Mouse (Mus musculus): ENCODE measurements around the gene Slc25a43. TPM values are rescaled to one million over a fixed set of nuclear protein-coding genes. Genes with fewer than 3 reads are reported as not detected.

Slc25a43 gene
- polyA plus RNA-seq, 1 experiment from 2014 or later, result 3.4 TPM

DNA sequence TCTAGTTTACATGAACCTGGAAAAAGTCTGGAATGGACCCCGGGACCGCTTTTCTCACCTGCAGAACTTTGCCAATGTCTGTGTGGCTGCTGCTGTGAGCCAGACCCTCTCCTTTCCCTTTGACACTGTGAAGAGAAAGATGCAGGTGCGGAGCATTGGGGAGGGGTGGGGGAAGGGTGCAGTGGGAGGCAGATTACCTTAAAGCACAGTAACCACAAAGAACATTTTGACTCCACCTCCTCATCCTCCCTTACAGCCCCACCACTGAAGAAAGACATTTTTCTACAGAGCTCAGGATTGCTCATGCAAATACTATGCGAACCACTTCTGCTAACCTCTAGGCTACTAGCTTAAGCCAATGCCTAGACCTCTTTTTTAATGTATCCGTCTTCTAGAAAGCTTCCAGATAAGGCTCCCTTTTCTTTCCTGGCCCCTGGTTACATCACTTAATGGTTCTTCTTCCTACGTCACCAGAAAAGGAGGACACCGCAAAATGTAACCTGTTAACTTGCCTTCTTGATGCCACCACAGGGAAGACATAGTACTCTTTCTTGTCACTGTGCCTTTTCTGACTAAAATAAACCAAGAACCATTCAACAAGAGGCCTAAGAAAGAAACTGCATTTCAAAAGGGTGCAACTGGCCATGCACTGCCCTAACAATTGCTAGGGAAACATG lies 14.5 kb downstream of the Slc25a43 start:
- Histone ChIP-seq H3K9ac (no peak overlapping the region), H3K27ac (no peak overlapping the region), H3K4me3 (replicated peaks) (no peak overlapping the region), H3K36me3 (no peaks in the 10 kb centered on the region), H3K27me3 (no peaks in the 10 kb centered on the region), H3K4me1 (no peaks in the 10 kb centered on the region), H3K9me3 (replicated peaks) (no peaks in the 10 kb centered on the region), H3K4me2 (no peak overlapping the region)
- 80% methylated on average over 7 of the region's 7 CpGs for WGBS
- ATAC-seq (replicated peaks; ENCODE audit: low FRiP score), result no peak

GRCm38 (mm10) chrX:36758566-36758965 lies 15.1 kb downstream of the Slc25a43 start:
- H3K27me3 ChIP-seq, result no peaks in the 10 kb centered on the region
- H3K4me1 ChIP-seq, result no peaks in the 10 kb centered on the region
- H3K36me3 ChIP-seq, result no peaks in the 10 kb centered on the region
- no peak overlapping the region for H3K4me2 ChIP-seq
- H3K27ac ChIP-seq, result no peak overlapping the region
- no peaks in the 10 kb centered on the region for H3K9me3 ChIP-seq (replicated peaks)
- no peak for ATAC-seq (replicated peaks; ENCODE audit: low FRiP score)
- 69% methylated on average over 6 of the region's 6 CpGs for WGBS
- H3K4me3 ChIP-seq (replicated peaks), result no peak overlapping the region
- no peak overlapping the region for H3K9ac ChIP-seq

DNA sequence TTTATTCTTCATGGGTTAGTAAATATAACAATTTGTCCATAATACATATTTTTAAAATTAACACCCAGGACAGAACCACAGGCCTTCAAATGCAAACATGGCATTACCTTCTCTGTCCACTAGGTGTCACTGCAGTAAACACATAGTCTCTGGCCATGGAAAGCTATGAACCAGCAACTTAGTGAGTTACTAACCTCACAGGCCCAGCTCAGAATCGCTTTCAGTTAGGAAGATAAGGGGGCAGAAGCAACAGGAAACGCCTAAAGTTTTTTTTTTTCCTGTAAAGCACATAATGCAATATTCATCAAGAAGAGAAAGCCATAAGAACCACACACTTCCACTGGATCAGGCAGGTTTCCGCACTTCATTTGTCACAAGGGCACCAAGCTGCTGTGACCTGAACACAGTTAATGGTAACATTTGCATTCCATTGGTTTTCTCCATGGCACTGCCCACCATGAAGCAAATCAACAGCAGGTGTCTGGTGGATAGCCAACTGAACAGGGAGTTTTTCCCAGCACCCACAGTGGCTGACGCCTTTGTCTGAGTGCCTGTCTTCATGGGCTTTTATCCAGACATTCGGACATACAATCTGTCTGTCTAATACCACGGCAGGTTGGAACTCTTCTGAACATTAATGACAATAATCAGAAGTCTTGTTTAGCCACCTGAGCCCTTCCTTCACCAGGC lies 17.6 kb downstream of the Slc25a43 start:
- ATAC-seq (replicated peaks; ENCODE audit: low FRiP score), result no peak
- Histone ChIP-seq H3K4me2 (no peak overlapping the region), H3K4me1 (no peaks in the 10 kb centered on the region), H3K4me3 (replicated peaks) (no peak overlapping the region), H3K27ac (0 out of 2 replicates have a peak overlapping the region, but pooled peaks have one; percentile 22), H3K36me3 (no peaks in the 10 kb centered on the region), H3K27me3 (no peaks in the 10 kb centered on the region), H3K9ac (no peak overlapping the region), H3K9me3 (replicated peaks) (no peaks in the 10 kb centered on the region)
- 60% methylated on average over 6 of the region's 6 CpGs for WGBS

DNA sequence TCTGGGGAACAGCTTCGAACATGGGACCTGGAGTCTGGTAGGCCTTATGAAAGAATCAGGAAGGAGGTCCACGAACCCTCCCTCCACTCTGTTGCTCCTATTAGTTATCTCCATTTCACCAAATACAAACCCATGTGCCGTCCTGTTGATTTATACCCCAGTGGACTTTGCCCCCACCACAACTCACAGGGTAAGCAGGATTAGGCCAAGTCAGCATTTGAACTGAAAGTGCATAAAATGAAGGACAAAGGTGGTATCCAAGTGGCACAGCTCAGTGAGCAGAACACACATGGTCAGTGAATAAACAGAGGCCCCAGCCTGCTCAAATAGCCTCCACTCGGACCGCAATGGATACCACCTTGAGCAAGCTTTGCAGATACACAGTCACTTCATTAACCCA lies 18.8 kb downstream of the Slc25a43 start:
- Histone ChIP-seq H3K9me3 (replicated peaks) (no peaks in the 10 kb centered on the region), H3K4me2 (no peak overlapping the region), H3K4me3 (replicated peaks) (no peak overlapping the region), H3K9ac (no peak overlapping the region), H3K4me1 (no peaks in the 10 kb centered on the region), H3K36me3 (no peaks in the 10 kb centered on the region), H3K27me3 (no peaks in the 10 kb centered on the region), H3K27ac (0 out of 2 replicates have a peak overlapping the region, but pooled peaks have one; percentile 41)
- ATAC-seq (replicated peaks; ENCODE audit: low FRiP score), result 0 out of 2 replicates have a peak, but pooled peaks have one; percentile 43
- WGBS, result 72% methylated on average over 5 of the region's 5 CpGs

DNA sequence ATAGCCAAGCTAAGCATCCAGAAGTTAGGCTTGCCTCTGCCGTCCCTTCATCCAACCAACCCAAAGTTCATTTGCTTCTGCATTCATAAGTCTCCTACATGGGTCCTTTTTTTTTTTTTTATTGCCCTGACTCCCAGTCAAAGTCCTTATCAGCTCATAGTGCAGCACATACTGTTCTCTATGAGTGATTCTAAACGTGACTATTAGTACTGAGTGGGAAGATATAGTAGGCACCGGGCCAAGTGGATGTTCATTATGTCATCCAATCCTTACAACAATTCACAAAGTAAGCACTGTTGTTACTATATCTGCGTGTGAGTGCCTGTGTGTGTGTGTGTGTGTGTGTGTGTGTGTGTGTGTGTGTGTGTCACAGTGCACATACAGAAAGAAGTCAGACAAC lies 19.4 kb downstream of the Slc25a43 start:
- H3K27ac ChIP-seq, result 0 out of 2 replicates have a peak overlapping the region, but pooled peaks have one; percentile 41
- H3K4me3 ChIP-seq (replicated peaks), result no peak overlapping the region
- H3K36me3 ChIP-seq, result no peaks in the 10 kb centered on the region
- no peak overlapping the region for H3K9ac ChIP-seq
- no peak overlapping the region for H3K4me2 ChIP-seq
- 72% methylated on average over 4 of the region's 4 CpGs for WGBS
- no peaks in the 10 kb centered on the region for H3K9me3 ChIP-seq (replicated peaks)
- no peak for ATAC-seq (replicated peaks; ENCODE audit: low FRiP score)
- no peaks in the 10 kb centered on the region for H3K4me1 ChIP-seq
- H3K27me3 ChIP-seq, result no peaks in the 10 kb centered on the region

DNA sequence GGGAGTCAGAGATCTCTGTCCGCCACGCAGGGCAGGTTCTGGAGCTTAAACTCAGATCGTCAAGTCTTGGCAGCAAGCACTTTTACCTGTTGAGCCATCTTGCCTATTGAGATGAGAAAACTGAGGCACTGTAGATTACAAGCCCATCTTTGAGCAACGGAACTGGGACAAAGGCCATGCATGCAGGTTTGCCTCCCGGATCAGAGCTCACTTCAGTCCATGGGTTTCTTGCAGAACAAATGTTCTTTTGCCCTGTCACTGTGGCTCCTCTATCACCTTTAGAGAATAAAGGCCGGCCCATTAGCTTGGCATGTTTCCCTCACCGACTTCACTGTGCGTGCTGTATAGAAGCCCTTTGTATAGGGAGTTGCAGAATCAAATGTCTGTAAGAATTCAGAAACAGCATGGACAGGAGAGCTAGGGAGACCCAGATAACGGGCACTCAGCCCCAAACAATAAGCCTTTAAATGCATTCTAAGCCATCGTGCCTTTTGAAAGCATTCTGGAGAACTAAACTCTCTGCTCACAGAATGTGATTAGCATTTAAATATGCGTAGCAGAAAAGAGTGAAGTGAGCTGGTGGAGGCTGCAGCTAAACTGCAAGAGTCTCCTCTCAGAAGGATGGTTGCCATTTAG lies 20.0 kb downstream of the Slc25a43 start:
- H3K9me3 ChIP-seq (replicated peaks), result no peaks in the 10 kb centered on the region
- H3K4me2 ChIP-seq, result no peak overlapping the region
- H3K4me3 ChIP-seq (replicated peaks), result no peak overlapping the region
- no peaks in the 10 kb centered on the region for H3K27me3 ChIP-seq
- H3K4me1 ChIP-seq, result no peaks in the 10 kb centered on the region
- H3K9ac ChIP-seq, result no peak overlapping the region
- H3K36me3 ChIP-seq, result no peaks in the 10 kb centered on the region
- 55% methylated on average over 11 of the region's 11 CpGs for WGBS
- no peak overlapping the region for H3K27ac ChIP-seq
- ATAC-seq (replicated peaks; ENCODE audit: low FRiP score), result no peak

GRCm38 (mm10) chrX:36763934-36764317 lies 20.5 kb downstream of the Slc25a43 start:
- no peak overlapping the region for H3K9ac ChIP-seq
- H3K9me3 ChIP-seq (replicated peaks), result no peaks in the 10 kb centered on the region
- WGBS, result 53% methylated on average over 2 of the region's 2 CpGs
- no peak overlapping the region for H3K4me3 ChIP-seq (replicated peaks)
- H3K27me3 ChIP-seq, result no peaks in the 10 kb centered on the region
- H3K4me2 ChIP-seq, result no peak overlapping the region
- H3K27ac ChIP-seq, result no peak overlapping the region
- no peaks in the 10 kb centered on the region for H3K36me3 ChIP-seq
- no peak for ATAC-seq (replicated peaks; ENCODE audit: low FRiP score)
- H3K4me1 ChIP-seq, result no peaks in the 10 kb centered on the region

GRCm38 (mm10) chrX:36767386-36767785 lies 23.9 kb downstream of the Slc25a43 start:
- H3K4me1 ChIP-seq, result no peaks in the 10 kb centered on the region
- H3K4me3 ChIP-seq (replicated peaks), result no peak overlapping the region
- no peak overlapping the region for H3K4me2 ChIP-seq
- H3K27ac ChIP-seq, result no peak overlapping the region
- H3K27me3 ChIP-seq, result no peaks in the 10 kb centered on the region
- ATAC-seq (replicated peaks; ENCODE audit: low FRiP score), result no peak
- H3K9me3 ChIP-seq (replicated peaks), result no peaks in the 10 kb centered on the region
- no peaks in the 10 kb centered on the region for H3K36me3 ChIP-seq
- no peak overlapping the region for H3K9ac ChIP-seq
- WGBS, result 72% methylated on average over 5 of the region's 5 CpGs

DNA sequence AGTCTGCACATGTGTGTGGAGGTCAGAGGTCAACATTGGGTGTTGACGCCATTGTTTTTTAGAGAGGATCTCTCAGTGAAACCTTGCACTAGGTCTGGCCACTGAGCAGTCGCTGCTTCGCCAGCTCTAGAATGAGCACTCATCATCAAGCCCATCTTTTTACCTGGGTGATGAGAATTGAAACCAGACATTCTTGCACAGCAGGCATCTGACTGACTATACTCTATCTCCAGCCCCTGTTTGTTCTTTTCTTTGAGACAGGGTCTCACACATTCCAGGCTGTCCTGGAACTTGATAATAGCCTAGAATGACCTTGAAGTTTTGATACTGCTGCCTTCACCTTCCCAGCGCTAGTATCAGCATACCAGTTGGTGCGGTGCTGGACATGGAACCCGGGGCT lies 29.1 kb downstream of the Slc25a43 start:
- Histone ChIP-seq H3K4me1 (no peaks in the 10 kb centered on the region), H3K9me3 (replicated peaks) (no peaks in the 10 kb centered on the region), H3K27ac (no peak overlapping the region), H3K4me2 (no peak overlapping the region), H3K9ac (no peak overlapping the region), H3K27me3 (no peaks in the 10 kb centered on the region), H3K36me3 (no peaks in the 10 kb centered on the region), H3K4me3 (replicated peaks) (no peak overlapping the region)
- WGBS, result 84% methylated on average over 6 of the region's 6 CpGs
- ATAC-seq (replicated peaks; ENCODE audit: low FRiP score), result no peak

- 87% methylated on average over 5 of the region's 5 CpGs for WGBS
- H3K9me3 ChIP-seq (replicated peaks), result no peaks in the 10 kb centered on the region
- H3K4me3 ChIP-seq (replicated peaks), result no peak overlapping the region
- ATAC-seq (replicated peaks; ENCODE audit: low FRiP score), result no peak
- H3K4me2 ChIP-seq, result no peak overlapping the region
- no peaks in the 10 kb centered on the region for H3K36me3 ChIP-seq
- H3K27me3 ChIP-seq, result no peaks in the 10 kb centered on the region
- H3K9ac ChIP-seq, result no peak overlapping the region
- no peak overlapping the region for H3K27ac ChIP-seq
- H3K4me1 ChIP-seq, result no peaks in the 10 kb centered on the region
These were observed 32.1 kb downstream of the Slc25a43 start for GRCm38 (mm10) chrX:36775520-36775919.

DNA sequence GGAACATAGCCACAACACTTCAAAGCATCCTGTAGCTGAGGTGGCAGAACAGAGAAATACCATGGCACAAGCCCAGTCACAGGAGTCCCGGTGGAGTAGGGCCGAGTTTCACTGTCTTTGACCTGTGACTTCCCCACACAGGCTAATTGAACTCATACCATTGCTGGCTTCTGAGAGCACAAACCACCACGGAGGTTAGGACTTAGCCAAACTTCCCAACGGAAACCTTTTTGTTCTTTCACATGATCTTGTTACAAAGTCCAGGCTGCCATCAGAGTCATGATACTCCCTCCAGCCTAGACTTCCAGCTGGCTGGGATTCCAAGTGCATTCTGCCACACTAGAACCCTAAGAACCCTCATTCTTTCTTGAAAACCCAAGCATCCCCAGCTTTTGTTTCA lies 34.2 kb downstream of the Slc25a43 start:
- no peak overlapping the region for H3K4me2 ChIP-seq
- no peak overlapping the region for H3K27ac ChIP-seq
- H3K36me3 ChIP-seq, result no peaks in the 10 kb centered on the region
- H3K9me3 ChIP-seq (replicated peaks), result no peaks in the 10 kb centered on the region
- no peak overlapping the region for H3K4me3 ChIP-seq (replicated peaks)
- no peak overlapping the region for H3K9ac ChIP-seq
- ATAC-seq (replicated peaks; ENCODE audit: low FRiP score), result no peak
- H3K27me3 ChIP-seq, result no peaks in the 10 kb centered on the region
- no peaks in the 10 kb centered on the region for H3K4me1 ChIP-seq
- 78% methylated on average over 4 of the region's 4 CpGs for WGBS

GRCm38 (mm10) chrX:36789360-36789759 lies 45.9 kb downstream of the Slc25a43 start:
- Histone ChIP-seq H3K9me3 (replicated peaks) (no peaks in the 10 kb centered on the region), H3K9ac (no peak overlapping the region), H3K27ac (no peak overlapping the region), H3K36me3 (no peaks in the 10 kb centered on the region), H3K4me3 (replicated peaks) (no peak overlapping the region), H3K27me3 (no peaks in the 10 kb centered on the region), H3K4me2 (no peak overlapping the region), H3K4me1 (no peaks in the 10 kb centered on the region)
- ATAC-seq (replicated peaks; ENCODE audit: low FRiP score), result no peak
- 61% methylated on average over 4 of the region's 4 CpGs for WGBS
